Mouse (Mus musculus) testis, adult 2 months (tissue): ENCODE data around the gene Spty2d1.

ENCODE experiments used
- CTCF ChIP-seq: fragments of 200-500 bp; IDR thresholded peaks from 2 replicates; pipeline ENCODE4 v1.5.1; 2012; ENCODE audit warnings: low read depth, mild to moderate bottlenecking, inconsistent platforms, low read length, moderate library complexity; ENCODE audit not compliant: control insufficient read depth, insufficient read depth, insufficient replicate concordance
- POLR2A ChIP-seq: fragments of 200-500 bp; IDR thresholded peaks from 2 replicates; pipeline ENCODE4 v1.6.1; 2012; ENCODE audit warnings: low read depth, mild to moderate bottlenecking, inconsistent platforms, low read length, moderate library complexity; ENCODE audit not compliant: control insufficient read depth

- TF ChIP-seq POLR2A, result peak; percentile 81
- TF ChIP-seq CTCF, result no peak
Measured at GRCm38 (mm10) chr7:46957831-46958691, 50.1 kb downstream of the Spty2d1 start, which contains the start of gene Uevld.
